Mouse (Mus musculus) cerebellum, adult 8-10 months (tissue): ENCODE data around the gene Cfap161.

Experiments used
- DNase-seq: peaks from one replicate; pipeline ENCODE4 v3.0.0; 2022

Cfap161 gene

GRCm38 (mm10) chr7:83801483-83801875, 6.8 kb upstream of the Cfap161 start:
- no peak for DNase-seq

DNA sequence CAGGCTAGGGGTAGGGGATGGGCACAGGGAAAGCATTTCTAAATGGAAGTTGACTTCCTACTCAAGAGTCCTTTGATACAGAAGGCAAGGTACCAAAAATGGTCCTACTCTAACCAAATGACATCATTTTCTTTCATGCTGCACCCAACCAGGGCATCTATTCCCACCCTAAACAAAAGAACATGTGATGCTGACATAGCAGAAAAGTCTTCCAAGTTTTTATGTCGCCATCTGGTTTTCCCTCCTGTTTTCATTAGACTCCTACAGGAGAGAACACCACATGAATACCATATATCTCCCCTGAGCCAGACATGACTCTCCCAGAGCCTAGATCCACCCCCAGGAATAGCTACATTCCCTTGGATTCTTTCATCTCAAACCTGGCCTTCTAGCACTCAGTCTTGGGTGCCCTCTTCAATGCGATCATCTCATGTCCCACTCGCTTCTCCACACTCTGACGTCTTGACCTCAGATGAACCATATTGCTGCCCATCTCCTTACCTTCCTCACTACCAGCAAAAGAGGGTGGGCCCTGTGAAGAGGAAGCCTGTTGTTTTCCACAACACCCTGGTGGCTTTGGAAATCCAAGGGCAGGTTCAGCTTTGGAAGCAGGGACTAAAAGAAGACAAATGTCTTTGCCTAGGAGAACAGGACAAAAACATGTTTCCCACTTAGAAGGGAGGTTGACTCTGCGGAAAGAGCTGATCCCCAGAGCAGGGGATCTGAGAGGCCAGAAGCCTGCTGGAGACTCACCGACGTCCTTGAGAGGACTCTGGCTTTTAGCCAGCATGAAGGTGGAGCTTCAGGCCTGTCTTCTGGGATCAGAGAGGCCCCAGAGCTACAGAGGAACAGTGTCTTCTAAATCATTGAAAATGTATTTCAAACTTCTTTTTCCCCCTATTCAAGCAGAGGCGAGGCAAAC, 6.1 kb upstream of the Cfap161 start:
- no peak for DNase-seq

DNA sequence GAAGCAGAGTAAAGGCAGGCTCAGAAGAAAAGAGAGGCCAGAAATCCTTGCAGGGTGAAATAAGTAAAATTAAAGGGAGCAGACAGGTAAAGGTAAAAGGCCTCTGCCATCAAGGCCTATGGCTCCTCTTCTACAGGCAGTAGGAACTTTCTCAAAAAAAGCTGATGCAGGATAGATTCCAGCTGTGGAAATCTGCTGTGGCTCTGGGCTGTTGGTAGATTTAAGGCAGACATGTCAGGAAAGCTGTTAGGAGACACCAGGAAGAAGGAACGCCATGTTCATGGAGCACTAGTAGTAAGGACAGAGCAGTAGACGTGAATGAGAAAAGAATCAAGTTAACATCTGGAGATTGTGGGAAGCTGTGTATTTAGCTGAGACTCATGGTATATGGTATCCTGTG, 5.4 kb upstream of the Cfap161 start:
- DNase-seq: no peak

- no peak for DNase-seq
Observed at GRCm38 (mm10) chr7:83798004-83798403, 3.3 kb upstream of the Cfap161 start.

- DNase-seq: no peak
Observed at GRCm38 (mm10) chr7:83796177-83796576, 1.5 kb upstream of the Cfap161 start.

- no peak for DNase-seq
Observed at GRCm38 (mm10) chr7:83794006-83794683, 535 bp downstream of the Cfap161 start.

DNA sequence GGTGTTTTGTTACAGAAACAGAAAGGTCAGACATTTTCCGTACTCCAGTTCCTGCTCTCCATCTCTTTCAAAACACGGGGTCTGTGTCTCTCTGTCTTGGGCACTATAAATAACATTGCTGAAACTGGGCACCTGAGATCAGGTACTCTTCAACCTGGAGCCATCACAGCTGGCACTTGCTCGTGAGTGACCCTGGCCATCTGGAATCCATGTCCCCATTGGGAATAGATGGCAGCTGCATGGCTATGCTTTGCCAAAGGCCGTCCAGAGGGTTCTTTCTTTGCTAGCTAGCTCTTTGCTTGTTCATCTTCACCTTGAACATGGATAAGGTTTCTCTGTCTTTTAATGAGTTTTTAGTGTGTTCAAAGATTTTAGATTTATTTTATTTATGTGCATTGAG, 13.8 kb downstream of the Cfap161 start:
- no peak for DNase-seq

GRCm38 (mm10) chr7:83780026-83780425, 14.7 kb downstream of the Cfap161 start:
- no peak for DNase-seq

DNA sequence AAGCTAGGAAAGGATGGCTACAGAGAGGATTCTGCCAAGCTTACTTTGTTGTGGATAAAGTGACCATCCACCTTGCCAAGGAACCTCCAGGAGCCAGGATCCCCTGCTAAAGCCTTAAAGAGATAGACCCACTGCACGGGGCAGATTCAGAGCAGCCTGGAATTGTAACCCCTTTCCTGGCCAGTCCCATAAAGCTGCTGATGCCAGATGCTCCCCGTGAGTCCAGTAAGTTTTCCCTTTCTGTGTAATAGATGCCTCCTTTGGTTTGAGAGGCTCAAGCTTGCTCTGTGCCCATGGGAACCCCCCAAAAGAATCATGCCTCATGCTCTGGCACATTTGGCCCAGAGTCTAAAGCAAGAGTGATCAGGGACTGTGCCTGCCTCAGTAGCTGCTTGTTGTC, 15.7 kb downstream of the Cfap161 start:
- no peak for DNase-seq

GRCm38 (mm10) chr7:83778516-83778915, 16.2 kb downstream of the Cfap161 start:
- DNase-seq: no peak

DNA sequence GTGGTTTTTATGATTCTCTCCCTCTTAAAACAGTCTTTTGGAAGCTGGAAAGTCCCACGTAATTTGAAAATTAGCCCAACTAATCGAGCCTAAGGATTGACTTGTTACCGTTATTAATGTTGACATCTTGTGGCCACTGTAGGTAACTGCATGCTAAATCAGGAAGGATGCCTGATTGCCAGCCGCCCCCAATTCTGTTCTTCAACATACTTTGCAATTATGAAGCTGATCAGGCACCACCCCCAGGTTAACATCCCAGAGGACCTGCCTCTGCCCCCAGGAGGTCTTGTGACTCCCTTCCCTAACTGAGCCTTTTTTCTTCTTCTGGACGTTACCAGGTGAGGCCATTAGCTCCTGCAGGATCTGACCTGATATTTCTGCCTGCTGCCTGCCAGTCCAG, 20.0 kb downstream of the Cfap161 start:
- DNase-seq: peak; percentile 64

GRCm38 (mm10) chr7:83763674-83764073, 31.0 kb downstream of the Cfap161 start:
- DNase-seq: peak; percentile 61

DNA sequence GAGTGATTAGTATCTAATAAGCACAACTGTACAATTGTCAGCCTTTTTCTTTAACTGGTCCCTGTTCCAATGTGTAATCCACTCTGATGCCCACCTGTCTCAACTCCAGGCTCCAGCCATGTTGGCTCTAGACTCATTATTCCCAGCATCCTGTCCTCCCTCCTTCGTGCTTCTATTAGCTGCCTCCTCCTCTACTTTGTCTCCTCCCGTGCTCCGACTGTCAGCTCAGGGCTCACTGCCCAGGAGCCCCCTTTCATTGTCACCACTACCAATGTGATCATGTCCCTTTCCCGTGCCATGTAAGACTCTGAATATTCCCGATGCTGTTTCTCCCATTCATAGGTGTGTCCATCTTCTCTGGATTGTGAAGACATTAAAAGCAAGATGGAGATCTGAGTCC, 32.3 kb downstream of the Cfap161 start:
- no peak for DNase-seq

GRCm38 (mm10) chr7:83751055-83751454, 43.6 kb downstream of the Cfap161 start:
- DNase-seq: peak; percentile 90

- no peak for DNase-seq
Observed at GRCm38 (mm10) chr7:83748405-83748804, 46.3 kb downstream of the Cfap161 start.

DNA sequence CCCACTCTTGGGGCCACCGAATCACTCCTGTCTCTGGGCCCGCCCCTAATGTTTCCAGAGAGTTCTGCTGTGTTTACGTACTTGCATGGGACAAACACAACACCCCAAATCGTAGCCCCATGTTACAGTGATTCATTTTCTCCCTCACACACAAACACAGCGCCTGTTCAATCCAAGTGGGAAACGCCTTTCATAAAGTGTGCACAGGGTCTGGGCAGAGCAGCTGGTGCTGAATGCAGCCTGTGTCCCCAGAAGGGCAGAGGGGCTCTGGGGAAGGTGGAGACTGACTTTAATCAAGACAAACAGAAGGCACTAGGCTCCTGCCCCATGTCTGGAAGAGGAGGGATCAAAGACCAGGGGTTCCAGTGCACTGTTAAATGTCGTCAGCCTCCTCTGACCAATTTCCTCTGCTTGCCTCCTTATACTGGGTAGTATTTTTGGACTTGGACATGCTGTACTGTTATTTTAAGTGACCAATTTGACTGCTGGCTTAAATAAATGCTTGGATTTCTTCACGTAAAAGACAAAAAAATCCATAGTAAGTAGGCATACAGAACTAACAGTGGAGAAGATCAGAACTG, 48.5 kb downstream of the Cfap161 start:
- no peak for DNase-seq

- no peak for DNase-seq
Observed at GRCm38 (mm10) chr7:83745413-83746106, 49.1 kb downstream of the Cfap161 start, which contains the start of gene Il16. Il16 (minus strand) TSS chr7:83745726.

GRCm38 (mm10) chr7:83745065-83745412, 49.6 kb downstream of the Cfap161 start:
- no peak for DNase-seq

GRCm38 (mm10) chr7:83744250-83744649, 50.4 kb downstream of the Cfap161 start:
- DNase-seq: no peak

- DNase-seq: no peak
Observed at GRCm38 (mm10) chr7:83742690-83743089, 52.0 kb downstream of the Cfap161 start.

DNA sequence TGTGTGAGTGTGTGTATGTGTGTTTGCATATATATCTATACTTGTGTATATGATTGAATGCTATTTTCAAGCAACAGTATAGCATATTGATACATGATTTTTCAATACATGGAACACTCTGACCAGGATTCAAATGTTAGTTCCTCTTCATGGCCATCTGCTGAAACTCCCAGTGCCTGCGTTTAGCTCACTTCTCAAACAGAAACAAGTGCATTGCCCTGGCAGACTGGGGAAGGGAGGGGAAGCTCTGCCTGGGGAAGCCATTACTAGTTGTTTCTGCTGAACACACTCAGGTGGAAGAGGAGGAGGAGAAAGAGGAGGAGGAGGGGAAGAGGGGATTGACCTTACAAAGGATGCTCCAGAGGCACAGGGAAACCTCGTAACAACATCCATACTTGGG, 52.7 kb downstream of the Cfap161 start:
- DNase-seq: no peak

DNA sequence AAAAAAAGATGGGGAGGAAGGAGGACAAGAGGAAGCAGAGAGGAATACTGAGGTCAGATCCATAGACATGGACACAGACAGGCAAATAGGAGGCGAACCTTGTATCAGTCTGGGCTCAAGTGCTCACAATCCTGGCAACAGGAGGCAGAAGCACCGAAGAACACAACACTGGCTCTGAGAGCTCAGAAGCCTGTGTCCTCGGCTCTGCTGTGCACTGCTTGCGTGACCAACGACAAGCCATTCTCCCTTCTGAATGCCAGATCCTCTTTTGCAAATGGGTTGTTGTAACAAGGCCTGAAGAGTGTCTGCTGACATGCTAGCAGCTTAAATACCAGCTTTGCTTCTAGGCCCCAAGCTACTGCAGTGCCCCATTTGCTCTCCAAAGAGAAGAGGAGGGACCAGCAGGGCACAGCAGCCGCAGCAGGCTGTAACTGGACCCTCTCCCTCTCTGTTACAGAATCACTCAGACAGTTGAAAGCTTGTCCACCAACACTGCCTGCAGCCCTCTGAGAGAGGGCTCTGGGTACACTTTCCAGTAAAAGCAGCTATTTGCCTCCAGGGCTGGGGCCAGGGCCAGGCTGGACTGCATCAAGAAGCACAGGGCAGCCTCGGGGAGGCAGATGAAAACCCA, 54.9 kb downstream of the Cfap161 start:
- DNase-seq: no peak
